Comparison of ENCODE assay signal across 31 mouse cellular contexts in the genomic region with DNA sequence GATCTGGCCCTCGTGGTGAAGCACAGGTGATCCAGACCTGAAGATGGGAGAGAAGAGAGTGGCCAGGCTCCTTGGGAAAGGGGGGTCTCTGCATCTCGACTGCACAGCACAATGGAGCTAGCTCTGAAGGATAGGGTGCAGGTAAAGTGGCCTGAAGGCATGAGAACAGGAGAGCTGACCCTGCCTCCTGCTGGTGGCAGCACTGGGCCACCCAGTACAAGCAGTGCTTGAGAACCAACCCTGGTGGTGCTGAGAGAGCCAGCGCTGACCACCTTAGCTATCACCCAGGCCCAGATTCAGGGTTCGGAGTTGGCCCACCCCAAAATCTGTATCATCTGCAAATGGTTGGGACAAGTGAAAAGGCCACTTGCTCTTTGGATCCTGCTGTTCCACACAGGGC.
DNase-seq lines count a peak whose midpoint lies in the region; ATAC-seq and TF ChIP-seq lines count a peak whose summit lies in the region.
"Had no signal": no experiment of that assay in that cellular context is flagged by ENCODE, and none has a peak within 500 bp of the region (broad histone marks: within the 10 kb centered on the region; RNA-seq: fewer than 3 reads in every experiment).

No protein-coding gene starts in this region.

- H3K36me3 ChIP-seq in kidney, postnatal 0 days (ENCODE audit: insufficient read depth, low read length) = no peaks in the 10 kb centered on the region
- no peaks in the 10 kb centered on the region for H3K36me3 ChIP-seq in thymus, adult 2 months (ENCODE audit: control insufficient read depth, insufficient read depth, low read length)
- H3K36me3 ChIP-seq in forebrain, embryonic 10.5 days (replicated peaks) = no peaks in the 10 kb centered on the region
- H3K36me3 ChIP-seq: embryonic facial prominence, embryonic 13.5 days; forebrain, embryonic 12.5 days; heart, embryonic 13.5 days; hindbrain, embryonic 10.5 days; hindbrain, embryonic 15.5 days; limb, embryonic 10.5 days; limb, embryonic 15.5 days; midbrain, embryonic 13.5 days; neural tube, embryonic 15.5 days had no signal

- no peak overlapping the region for H3K9ac ChIP-seq in kidney, postnatal 0 days (ENCODE audit: low read depth, low read length)
- H3K9ac ChIP-seq: embryonic facial prominence, embryonic 13.5 days; forebrain, embryonic 12.5 days; forebrain, postnatal 0 days; heart, embryonic 13.5 days; hindbrain, embryonic 15.5 days; limb, embryonic 15.5 days; midbrain, embryonic 13.5 days; neural tube, embryonic 15.5 days had no signal

- ATAC-seq in kidney, postnatal 0 days (replicated peaks; ENCODE audit: low FRiP score, low read depth) = no peak
- ATAC-seq: forebrain, postnatal 0 days; lung, postnatal 0 days; midbrain, embryonic 13.5 days had no signal

- no peak overlapping the region for H3K27ac ChIP-seq in kidney, postnatal 0 days
- no peak overlapping the region for H3K27ac ChIP-seq in thymus, adult 2 months (ENCODE audit: control insufficient read depth, insufficient read depth, low read length)
- H3K27ac ChIP-seq in forebrain, embryonic 10.5 days = no peak overlapping the region
- H3K27ac ChIP-seq: embryonic facial prominence, embryonic 13.5 days; forebrain, embryonic 12.5 days; heart, embryonic 13.5 days; hindbrain, embryonic 10.5 days; hindbrain, embryonic 15.5 days; limb, embryonic 10.5 days; limb, embryonic 15.5 days; midbrain, embryonic 13.5 days; neural tube, embryonic 15.5 days had no signal

- H3K9me3 ChIP-seq in kidney, postnatal 0 days (replicated peaks; ENCODE audit: low read length) = no peaks in the 10 kb centered on the region
- no peaks in the 10 kb centered on the region; the same call in 1 of the 2 replicates for H3K9me3 ChIP-seq in forebrain, embryonic 10.5 days
- H3K9me3 ChIP-seq: embryonic facial prominence, embryonic 13.5 days; forebrain, embryonic 12.5 days; heart, embryonic 13.5 days; hindbrain, embryonic 10.5 days; hindbrain, embryonic 15.5 days; limb, embryonic 10.5 days; limb, embryonic 15.5 days; midbrain, embryonic 13.5 days; neural tube, embryonic 15.5 days had no signal

- no peaks in the 10 kb centered on the region for H3K27me3 ChIP-seq in kidney, postnatal 0 days (ENCODE audit: insufficient read depth, low read length)
- no peaks in the 10 kb centered on the region for H3K27me3 ChIP-seq in thymus, adult 2 months (ENCODE audit: control insufficient read depth, insufficient read depth, low read length)
- no peaks in the 10 kb centered on the region for H3K27me3 ChIP-seq in forebrain, embryonic 10.5 days (ENCODE audit: poor library complexity, severe bottlenecking)
- H3K27me3 ChIP-seq: embryonic facial prominence, embryonic 13.5 days; forebrain, embryonic 12.5 days; heart, embryonic 13.5 days; hindbrain, embryonic 15.5 days; limb, embryonic 15.5 days; megakaryocyte, embryonic 14.5 days; midbrain, embryonic 13.5 days; neural tube, embryonic 15.5 days had no signal

- TF ChIP-seq CTCF in kidney, postnatal 0 days (IDR thresholded peaks at IDR 0.05; ENCODE audit: low read depth) = 0 out of 2 replicates have a peak, but pooled peaks have one; percentile 3
- peak; percentile 27; the same call in 1 of the 2 replicates for TF ChIP-seq CTCF in thymus, adult 2 months (IDR thresholded peaks at IDR 0.05; ENCODE audit: borderline replicate concordance, control insufficient read depth, extremely low read depth, insufficient read depth, low read length, poor library complexity)

- 83% methylated on average over 4 of the region's 4 CpGs for WGBS in kidney, postnatal 0 days
- 96% methylated on average over 4 of the region's 4 CpGs for WGBS in thymus, adult 2 months
- 89% methylated on average over 4 of the region's 4 CpGs for WGBS in forebrain, embryonic 10.5 days

- no peak overlapping the region for H3K4me2 ChIP-seq in kidney, postnatal 0 days (ENCODE audit: low read length)
- H3K4me2 ChIP-seq: embryonic facial prominence, embryonic 13.5 days; forebrain, embryonic 12.5 days; heart, embryonic 13.5 days; hindbrain, embryonic 15.5 days; limb, embryonic 15.5 days; midbrain, embryonic 13.5 days; neural tube, embryonic 15.5 days had no signal

- H3K4me1 ChIP-seq in kidney, postnatal 0 days (replicated peaks; ENCODE audit: insufficient read depth, low read length) = no peaks in the 10 kb centered on the region
- peaks cover 16% of the 10 kb centered on the region for H3K4me1 ChIP-seq in thymus, adult 2 months (replicated peaks; ENCODE audit: control insufficient read depth, insufficient read depth, low read length)
- H3K4me1 ChIP-seq in forebrain, embryonic 10.5 days = no peaks in the 10 kb centered on the region
- H3K4me1 ChIP-seq: forebrain, embryonic 12.5 days; heart, embryonic 13.5 days; hindbrain, embryonic 10.5 days; hindbrain, embryonic 15.5 days; limb, embryonic 10.5 days; limb, embryonic 15.5 days; midbrain, embryonic 13.5 days; neural tube, embryonic 15.5 days had no signal

- no peak for TF ChIP-seq POLR2A in thymus, adult 2 months (IDR thresholded peaks at IDR 0.05; ENCODE audit: control insufficient read depth, extremely low read depth, insufficient read depth, low read length, poor library complexity)

- H3K4me3 ChIP-seq in kidney, postnatal 0 days (replicated peaks; ENCODE audit: low read depth, low read length) = no peak overlapping the region
- H3K4me3 ChIP-seq in thymus, adult 2 months (ENCODE audit: control insufficient read depth, insufficient read depth, low read length) = no peak overlapping the region
- no peak overlapping the region for H3K4me3 ChIP-seq in forebrain, embryonic 10.5 days
- H3K4me3 ChIP-seq: embryonic facial prominence, embryonic 13.5 days; erythroblast, embryonic 14.5 days; forebrain, embryonic 12.5 days; heart, embryonic 13.5 days; hindbrain, embryonic 10.5 days; hindbrain, embryonic 15.5 days; limb, embryonic 10.5 days; limb, embryonic 15.5 days; megakaryocyte, embryonic 14.5 days; midbrain, embryonic 13.5 days; neural tube, embryonic 15.5 days had no signal

- DNase-seq in kidney, postnatal 0 days (ENCODE audit: low spot score) = no peak
- no peak for DNase-seq in kidney, postnatal 10 days
- peak; percentile 24 for DNase-seq in thymus, adult 2 months
- DNase-seq in thymus, postnatal 0 days (ENCODE audit: low spot score) = no peak
- DNase-seq in CD4-positive helper T cell, adult 2 months (ENCODE audit: low read depth, low spot score) = peak; percentile 28
- peak; percentile 18 to 39 for DNase-seq in thymus, postnatal 36 days
- DNase-seq in forebrain, embryonic 10.5 days (ENCODE audit: extremely low spot score, low spot score) = no peak
- DNase-seq in gastrocnemius, adult 8-10 months (ENCODE audit: low spot score in 2 of 2) = no peak
- DNase-seq: adrenal gland, postnatal 25 days; cerebellum, adult 18-20 months; cerebellum, postnatal 10 days; forebrain, postnatal 0 days; gastrocnemius, postnatal 10 days; heart, postnatal 10 days; kidney, adult 18-20 months; layer of hippocampus, postnatal 36 days; lung, postnatal 4 days; retina, postnatal 1 day; right cerebral cortex, postnatal 14 days had no signal

Comparison
In these comparisons a context has a peak if more than half of its experiments do, and no peak if none do; other contexts are left out.
1. DNase-seq: peak in thymus, adult 2 months (single experiment), CD4-positive helper T cell, adult 2 months (single experiment) and thymus, postnatal 36 days (2 of 2); none in kidney, postnatal 0 days (single experiment), kidney, postnatal 10 days (single experiment), thymus, postnatal 0 days (single experiment), forebrain, embryonic 10.5 days (single experiment) and gastrocnemius, adult 8-10 months (0 of 2).